Mouse (Mus musculus): ENCODE results near the gene Dgkd.

DNA sequence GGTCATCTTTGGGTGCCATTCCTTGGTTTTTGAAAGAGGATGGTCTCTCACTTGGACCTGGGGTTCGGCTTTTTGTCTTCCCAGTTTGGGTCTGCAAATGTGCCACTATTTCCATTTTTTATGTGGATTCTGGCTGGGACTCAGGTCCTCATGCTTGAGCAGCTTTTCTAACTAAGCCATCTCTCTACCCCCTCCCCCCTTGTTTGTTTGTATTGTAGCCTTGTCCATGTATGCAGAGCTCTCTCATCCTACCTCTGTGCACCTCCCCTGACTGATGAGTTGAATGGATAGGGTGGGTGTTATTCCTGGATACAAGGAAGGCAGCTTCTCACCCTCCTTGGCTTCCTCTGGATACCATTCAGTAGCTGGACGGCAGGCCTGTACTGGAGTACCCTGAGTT, 54.9 kb downstream of the Dgkd start:
- no peak for TF ChIP-seq CTCF (IDR thresholded peaks at IDR 0.05; ENCODE audit: extremely low read depth, insufficient read depth, low read length)
- TF ChIP-seq POLR2A (IDR thresholded peaks at IDR 0.05; ENCODE audit: extremely low read depth, insufficient read depth, low read length) = no peak
